Mouse (Mus musculus) embryonic fibroblast, embryonic 13.5 days (primary cell): ENCODE measurements around the gene Map3k14. TPM values are rescaled to one million over a fixed set of nuclear protein-coding genes. Genes with fewer than 3 reads are reported as not detected.
"Not testable (repeated sequence)": the region's sequence is repeated elsewhere in the genome, so short reads cannot be mapped to it uniquely, and the experiment has no call there.

Experiments used
- H3K27ac ChIP-seq: 2 replicates; pipeline ENCODE4 v1.5.1; 2012; ENCODE audit warnings: low read length, control low read depth, inconsistent platforms; ENCODE audit not compliant: insufficient read depth
- H3K4me1 ChIP-seq: 2 replicates; pipeline ENCODE4 v1.6.1; 2011; ENCODE audit warnings: low read length; ENCODE audit not compliant: control insufficient read depth, insufficient read depth
- H3K4me3 ChIP-seq: 2 replicates; pipeline ENCODE4 v1.5.1; 2011; ENCODE audit warnings: mild to moderate bottlenecking, control low read depth, low read length; ENCODE audit not compliant: insufficient read depth
- CTCF ChIP-seq: IDR thresholded peaks from 2 replicates; pipeline ENCODE4 v1.5.1; 2011; ENCODE audit warnings: mild to moderate bottlenecking, control low read depth, low read length, moderate library complexity, borderline replicate concordance; ENCODE audit not compliant: insufficient read depth
- POLR2A ChIP-seq: IDR thresholded peaks from 2 replicates; pipeline ENCODE4 v1.6.1; 2011; ENCODE audit warnings: low read depth, mild to moderate bottlenecking, control low read depth, low read length, moderate library complexity
- polyA plus RNA-seq: library from polyadenylated mRNA; stranded (reverse); fragments of >200 nt; gene quantifications from 2 replicates; pipeline ENCODE4 v1.2.4, GENCODE M21; 2011; ENCODE audit warnings: low read depth; ENCODE audit not compliant: missing spikeins, insufficient read length

Gene Map3k14
- polyA plus RNA-seq, 1 experiment = 8.5 TPM

DNA sequence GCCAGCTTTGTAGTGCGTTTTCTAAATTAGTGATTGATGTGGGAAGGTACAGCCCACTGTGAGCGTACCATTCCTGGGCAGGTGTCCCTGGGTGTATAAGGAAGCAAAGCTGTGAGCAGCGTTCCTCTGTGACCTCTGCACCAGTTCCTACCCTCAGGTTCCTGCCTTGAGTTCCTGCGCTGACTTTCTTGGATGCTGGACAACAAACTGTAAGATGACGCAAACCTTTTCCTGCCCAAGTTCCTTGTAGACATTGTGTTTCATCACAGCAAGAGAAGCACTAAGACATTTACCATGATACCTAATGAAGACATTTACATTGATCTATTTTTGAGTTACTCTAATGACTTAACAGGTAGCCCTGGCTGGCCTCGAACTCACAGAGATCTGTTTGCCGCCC, 27.5 kb upstream of the Map3k14 start:
- H3K27ac ChIP-seq = no peak overlapping the region
- peaks cover 4% of the 10 kb centered on the region; the same call in 1 of the 2 replicates for H3K4me1 ChIP-seq
- H3K4me3 ChIP-seq = no peak overlapping the region
- TF ChIP-seq CTCF (no peak), POLR2A (no peak)

DNA sequence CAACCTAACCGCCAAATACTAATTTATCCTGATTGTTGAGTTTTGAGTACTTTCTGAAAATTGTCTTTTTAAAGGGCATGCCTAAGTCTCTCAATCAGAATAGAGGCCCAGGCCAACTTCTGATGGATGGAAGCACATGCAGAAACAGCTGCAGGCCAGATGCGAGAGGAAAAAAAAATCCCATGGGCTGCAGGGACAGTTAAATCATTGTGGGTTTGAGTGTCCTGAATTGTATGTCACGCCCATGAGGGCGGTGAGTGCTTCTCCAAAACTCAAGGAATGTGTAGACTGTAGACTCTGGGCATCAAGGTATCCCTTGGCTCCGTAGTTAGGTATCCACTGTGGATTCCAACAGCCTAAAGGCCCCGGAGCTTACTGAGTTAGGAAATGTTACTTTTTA, 26.8 kb upstream of the Map3k14 start:
- 0 out of 2 replicates have a peak overlapping the region, but pooled peaks have one; percentile 2 for H3K27ac ChIP-seq
- H3K4me1 ChIP-seq = peaks cover 4% of the 10 kb centered on the region; the same call in 1 of the 2 replicates
- TF ChIP-seq CTCF (no peak), POLR2A (no peak)
- H3K4me3 ChIP-seq = no peak overlapping the region

DNA sequence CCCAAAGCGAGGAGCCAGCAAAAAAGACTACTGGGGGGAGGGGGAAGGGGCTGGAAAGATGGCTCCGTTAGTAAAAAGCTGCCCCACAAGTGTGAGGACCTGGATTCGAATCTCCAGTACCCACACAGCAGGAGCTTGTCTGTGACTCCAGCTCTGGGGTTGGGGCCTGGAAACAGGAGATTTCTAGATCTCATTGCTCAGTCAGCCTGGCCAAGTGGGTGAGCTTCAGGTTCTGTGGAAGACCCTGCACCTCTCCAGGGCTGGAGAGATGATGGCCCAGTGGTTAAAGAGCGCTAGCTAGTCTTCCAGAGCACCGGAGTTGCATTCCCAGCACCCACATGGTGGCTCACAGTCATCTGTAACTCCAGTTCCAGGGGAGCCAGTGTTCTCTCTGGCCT, 25.6 kb upstream of the Map3k14 start:
- Histone ChIP-seq H3K4me3 (no peak overlapping the region), H3K27ac (peak overlapping the region; percentile 80), H3K4me1 (peaks cover 4% of the 10 kb centered on the region; the same call in 1 of the 2 replicates)
- no peak for TF ChIP-seq POLR2A
- TF ChIP-seq CTCF = no peak

DNA sequence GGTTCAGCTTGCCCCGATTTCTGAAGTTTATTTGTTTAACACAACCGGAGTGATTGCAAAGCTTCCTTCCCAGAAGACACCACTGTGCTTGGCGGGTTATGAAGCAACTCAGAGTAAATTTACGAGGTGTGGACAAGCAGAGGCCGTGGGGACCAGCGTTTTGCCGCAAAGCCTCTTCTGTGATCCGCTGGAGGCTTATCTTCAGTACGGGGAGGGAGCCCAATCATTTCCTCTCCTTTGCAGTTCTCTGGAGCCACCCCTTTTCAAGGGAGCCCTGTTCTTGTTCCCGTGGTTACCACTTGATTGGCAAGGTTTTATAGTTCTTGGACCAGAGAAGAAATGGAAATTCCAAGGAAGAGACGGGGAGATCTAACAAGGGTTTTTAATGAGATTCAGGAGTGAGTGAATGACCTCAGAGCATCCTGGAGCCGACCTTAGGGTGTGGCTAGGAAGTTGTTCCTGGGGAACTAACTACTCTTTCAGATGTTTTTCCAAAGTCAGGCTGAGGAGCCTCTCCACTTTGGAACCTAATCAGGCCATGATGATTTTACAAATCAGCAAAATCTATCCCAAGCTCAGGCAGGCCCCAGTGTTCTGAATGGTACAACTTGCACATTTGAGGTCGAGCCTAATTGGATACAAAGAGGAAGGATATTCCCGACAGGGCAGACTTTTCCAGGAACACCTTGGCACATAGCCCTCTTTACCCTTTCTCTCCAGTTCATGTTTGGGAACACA, 25.0 kb upstream of the Map3k14 start:
- no peak overlapping the region for H3K4me3 ChIP-seq

DNA sequence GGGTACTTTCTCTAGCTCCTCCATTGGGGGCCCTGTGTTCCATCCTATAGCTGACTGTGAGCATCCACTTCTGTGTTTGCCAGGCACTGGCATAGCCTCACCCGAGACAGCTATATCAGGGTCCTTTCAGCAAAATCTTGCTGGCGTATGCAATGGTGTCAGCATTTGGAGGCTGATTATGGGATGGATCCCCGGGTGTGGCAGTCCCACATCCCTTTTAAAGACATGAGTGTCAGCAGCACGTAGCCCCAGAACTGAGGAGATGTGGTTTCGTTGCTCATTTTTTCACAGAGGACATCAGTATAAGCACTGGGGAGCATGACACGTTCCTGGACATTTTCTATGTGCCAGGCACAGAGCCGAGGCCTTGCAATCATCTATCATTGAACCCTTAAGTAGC, 23.6 kb upstream of the Map3k14 start:
- H3K4me1 ChIP-seq = not testable (repeated sequence)

More for the DNA sequence above, 25.0 kb upstream of the Map3k14 start:
- Histone ChIP-seq H3K4me1 (peaks cover 4% of the 10 kb centered on the region; the same call in 1 of the 2 replicates), H3K27ac (peak overlapping the region; percentile 80)
- TF ChIP-seq POLR2A (no peak; the same call in 1 of the 2 replicates), CTCF (no peak)

DNA sequence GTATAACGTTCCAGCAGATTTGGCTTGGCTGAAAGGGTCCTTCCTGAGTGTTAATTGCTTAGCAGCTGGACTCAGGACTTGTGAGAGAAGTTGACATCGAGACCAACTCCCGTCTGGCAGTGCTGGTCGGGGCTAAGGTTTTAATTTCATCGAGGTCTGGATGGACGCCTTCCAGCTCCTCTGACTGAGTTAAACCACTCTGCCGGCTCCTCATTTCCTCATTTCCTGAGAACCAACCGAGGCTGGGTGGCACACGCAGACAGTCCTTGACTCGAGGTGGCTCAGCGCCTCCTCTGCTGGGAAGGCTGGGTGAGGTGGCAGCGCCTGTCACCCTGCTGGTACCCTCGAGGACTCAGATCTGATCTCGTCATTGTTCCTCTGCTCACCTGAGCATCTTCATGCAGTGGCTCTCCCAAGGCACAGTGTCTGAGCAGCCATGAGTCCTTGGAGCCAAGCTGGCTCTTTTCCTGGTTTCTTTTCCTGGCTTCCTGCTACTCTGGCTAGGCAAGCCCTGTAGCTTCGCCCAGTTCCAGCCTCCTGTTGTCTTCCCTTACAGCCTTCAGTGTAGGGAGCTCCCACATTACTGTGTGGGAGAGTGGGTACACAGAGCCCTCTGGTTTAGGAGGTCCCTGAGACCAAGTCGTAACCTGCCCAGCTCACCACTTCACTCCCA, 21.2 kb upstream of the Map3k14 start:
- TF ChIP-seq POLR2A = no peak
- no peak for TF ChIP-seq CTCF
- Histone ChIP-seq H3K4me1 (peaks cover 4% of the 10 kb centered on the region; the same call in 1 of the 2 replicates), H3K27ac (no peak overlapping the region), H3K4me3 (no peak overlapping the region)

More for the DNA sequence above, 23.6 kb upstream of the Map3k14 start:
- H3K4me3 ChIP-seq, H3K27ac ChIP-seq: not testable (repeated sequence)

DNA sequence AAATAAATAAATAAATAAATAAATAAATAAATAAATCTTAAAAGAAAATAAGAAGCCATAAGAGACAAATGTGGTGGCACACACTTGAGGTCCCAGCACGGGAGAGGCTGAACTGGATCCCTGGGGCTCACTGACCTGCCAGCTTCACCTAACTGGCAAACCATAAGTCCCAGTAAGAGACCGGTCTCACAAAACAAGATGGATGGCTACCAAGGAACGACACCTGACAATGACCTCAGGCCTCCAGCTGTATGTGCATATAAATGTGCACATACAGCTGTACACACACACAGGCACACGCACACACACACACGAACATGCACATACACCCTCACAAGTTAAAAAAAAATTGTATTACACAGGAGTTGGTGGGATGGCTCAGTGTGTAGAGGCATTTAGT, 19.6 kb upstream of the Map3k14 start:
- Histone ChIP-seq H3K4me1 (peaks cover 4% of the 10 kb centered on the region; the same call in 1 of the 2 replicates), H3K27ac (no peak overlapping the region), H3K4me3 (no peak overlapping the region)
- TF ChIP-seq POLR2A (no peak), CTCF (no peak)

DNA sequence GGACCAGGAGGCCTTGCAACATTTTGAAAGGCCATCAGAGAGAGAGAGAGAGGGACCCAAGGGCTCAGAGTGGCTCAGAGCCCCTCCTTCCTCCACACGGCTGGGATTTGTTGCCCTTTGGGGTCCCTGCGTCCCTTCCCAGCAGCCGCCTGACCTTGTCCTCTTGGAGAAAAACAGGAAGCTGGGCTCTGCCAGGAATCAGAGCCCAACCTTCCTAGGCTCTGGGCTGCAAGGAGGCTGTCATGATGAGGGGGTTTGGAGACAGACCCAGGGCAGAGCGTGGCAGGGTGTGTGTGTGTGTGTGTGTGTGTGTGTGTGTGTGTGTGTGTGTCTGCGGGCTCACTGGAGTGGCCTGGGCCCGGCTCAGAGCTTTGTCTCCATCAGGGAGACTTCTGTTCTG, 18.7 kb upstream of the Map3k14 start:
- Histone ChIP-seq H3K27ac (no peak overlapping the region), H3K4me3 (no peak overlapping the region), H3K4me1 (no peaks in the 10 kb centered on the region)
- TF ChIP-seq POLR2A = no peak
- no peak for TF ChIP-seq CTCF

DNA sequence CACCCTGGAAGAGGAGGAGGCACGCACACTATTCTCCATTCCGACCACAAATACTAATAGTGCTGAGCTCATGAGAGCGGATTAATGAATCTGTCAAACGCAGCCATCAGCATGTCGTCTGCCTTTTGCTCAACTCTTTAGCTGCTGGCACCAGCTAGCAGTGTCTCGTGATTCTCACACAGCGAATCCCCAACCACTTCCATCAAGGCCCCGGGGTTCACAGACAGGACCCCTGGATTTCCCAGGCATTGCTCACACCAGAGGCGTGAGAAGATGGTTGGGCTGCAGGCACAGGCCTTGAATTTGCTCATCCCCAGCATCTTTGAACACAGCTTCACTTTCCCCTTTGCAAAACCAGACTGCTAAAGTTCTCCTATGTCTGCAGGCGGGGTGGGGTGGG, 18.0 kb upstream of the Map3k14 start:
- no peaks in the 10 kb centered on the region for H3K4me1 ChIP-seq
- H3K27ac ChIP-seq = no peak overlapping the region
- TF ChIP-seq CTCF (no peak), POLR2A (no peak)
- H3K4me3 ChIP-seq = no peak overlapping the region

DNA sequence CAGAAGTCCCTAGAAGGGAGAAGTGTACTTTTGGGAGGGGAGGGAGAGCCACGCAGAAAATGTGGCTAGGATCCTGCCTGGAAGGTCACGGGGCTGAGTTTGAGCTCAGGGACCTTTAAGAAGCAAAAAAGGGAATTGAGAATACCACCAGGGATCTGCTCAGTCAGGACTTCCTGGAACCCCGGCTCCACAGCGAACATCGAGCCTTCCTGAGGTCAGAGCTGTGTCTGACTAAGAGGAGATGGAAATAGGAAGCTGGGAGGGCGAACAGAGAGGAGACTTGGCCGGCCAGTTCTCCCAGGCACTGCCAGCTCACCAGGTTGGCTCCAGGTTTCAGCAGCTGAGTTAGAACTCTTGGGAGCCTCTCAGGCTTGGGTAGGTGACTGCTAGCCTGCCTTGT, 14.5 kb upstream of the Map3k14 start:
- TF ChIP-seq CTCF = no peak
- TF ChIP-seq POLR2A = no peak
- Histone ChIP-seq H3K4me1 (no peaks in the 10 kb centered on the region), H3K4me3 (no peak overlapping the region), H3K27ac (no peak overlapping the region)

DNA sequence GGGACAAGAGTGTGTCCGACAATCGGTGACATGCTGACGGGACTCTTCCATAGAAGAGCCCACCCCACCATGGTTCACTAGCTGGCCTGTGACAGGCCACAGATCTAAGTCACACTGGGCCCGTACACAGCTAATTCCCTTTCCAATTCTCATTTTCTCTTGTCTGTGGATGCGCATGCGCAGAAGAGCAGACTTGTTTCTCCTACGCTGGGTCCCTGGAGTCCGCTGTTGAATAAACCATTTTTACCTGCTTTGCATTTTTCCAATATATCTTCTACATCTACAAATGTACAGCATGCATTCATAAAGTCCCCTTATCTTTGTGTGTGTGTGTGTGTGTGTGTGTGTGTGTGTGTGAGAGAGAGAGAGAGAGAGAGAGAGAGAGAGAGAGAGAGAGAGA, 9.2 kb upstream of the Map3k14 start:
- no peak overlapping the region for H3K27ac ChIP-seq
- H3K4me1 ChIP-seq = no peaks in the 10 kb centered on the region
- TF ChIP-seq CTCF (no peak), POLR2A (no peak)
- H3K4me3 ChIP-seq = no peak overlapping the region
